In the genomic region with DNA sequence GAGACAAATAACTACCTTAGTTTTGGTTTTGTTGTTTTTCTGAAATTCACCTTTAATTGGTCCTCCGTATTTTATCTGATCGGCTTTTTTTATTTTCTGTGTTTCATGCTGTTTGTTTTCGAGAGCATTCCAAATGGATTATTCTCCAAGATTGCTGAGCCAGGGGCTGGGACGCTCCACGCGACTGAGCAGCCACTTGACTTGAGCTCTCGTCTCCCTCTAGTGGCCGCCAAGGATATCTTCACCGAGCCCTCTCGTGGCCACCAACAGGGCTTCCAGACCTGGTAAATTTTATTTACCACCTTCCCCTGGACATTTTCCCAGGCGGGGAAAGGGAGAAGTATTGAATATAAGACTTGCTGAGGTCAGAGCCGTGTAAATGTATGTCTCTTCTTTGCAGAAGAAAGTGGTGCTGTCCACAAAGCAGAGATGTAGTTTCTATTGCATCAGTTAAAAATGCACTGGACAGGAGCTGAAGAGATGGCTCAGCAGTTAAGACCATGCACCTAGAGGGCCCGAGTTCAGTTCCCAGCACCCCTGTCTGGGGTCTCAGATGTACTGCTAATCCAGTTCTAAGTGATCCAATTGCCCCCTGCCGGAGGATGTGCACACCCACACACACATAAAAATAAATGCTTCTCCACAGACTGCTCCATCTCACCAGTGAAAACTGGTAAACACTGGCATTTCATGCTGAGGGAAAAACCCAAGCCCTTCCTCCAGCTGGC, we compare ENCODE assay signal across 8 mouse cellular contexts.
DNase-seq lines count a peak whose midpoint lies in the region; ATAC-seq and TF ChIP-seq lines count a peak whose summit lies in the region.

No protein-coding gene starts in this region.

- no peak overlapping the region for H3K27ac ChIP-seq in bone marrow, adult 2 months (ENCODE audit: control insufficient read depth, insufficient read depth, low read depth, low read length, poor library complexity)
- no peak overlapping the region for H3K27ac ChIP-seq in embryonic facial prominence, embryonic 14.5 days (replicated peaks; ENCODE audit: low read depth, low read length)
- no peak overlapping the region for H3K27ac ChIP-seq in heart, embryonic 11.5 days (ENCODE audit: low read depth, low read length)
- no peak overlapping the region for H3K27ac ChIP-seq in kidney, embryonic 15.5 days
- H3K27ac ChIP-seq in stomach, postnatal 0 days (replicated peaks) = no peak overlapping the region

- H3K9ac ChIP-seq in embryonic facial prominence, embryonic 14.5 days (ENCODE audit: low read depth, low read length) = no peak overlapping the region
- no peak overlapping the region for H3K9ac ChIP-seq in heart, embryonic 11.5 days (ENCODE audit: low read depth, low read length)
- no peak overlapping the region for H3K9ac ChIP-seq in kidney, embryonic 15.5 days
- no peak overlapping the region for H3K9ac ChIP-seq in stomach, postnatal 0 days (ENCODE audit: low read length)

- no peaks in the 10 kb centered on the region for H3K27me3 ChIP-seq in embryonic facial prominence, embryonic 14.5 days (replicated peaks; ENCODE audit: control insufficient read depth, insufficient read depth, low read length)
- no peaks in the 10 kb centered on the region for H3K27me3 ChIP-seq in heart, embryonic 11.5 days (ENCODE audit: control insufficient read depth, insufficient read depth, low read length)
- H3K27me3 ChIP-seq in kidney, embryonic 15.5 days = peaks cover 5% of the 10 kb centered on the region; the same call in 1 of the 2 replicates
- no peaks in the 10 kb centered on the region for H3K27me3 ChIP-seq in stomach, postnatal 0 days (ENCODE audit: control insufficient read depth, insufficient read depth, low read length)

- no peaks in the 10 kb centered on the region for H3K9me3 ChIP-seq in embryonic facial prominence, embryonic 14.5 days (ENCODE audit: control insufficient read depth, low read length)
- no peaks in the 10 kb centered on the region for H3K9me3 ChIP-seq in heart, embryonic 11.5 days (replicated peaks; ENCODE audit: control insufficient read depth, low read length)
- H3K9me3 ChIP-seq in kidney, embryonic 15.5 days (replicated peaks) = no peaks in the 10 kb centered on the region
- H3K9me3 ChIP-seq in stomach, postnatal 0 days (ENCODE audit: control insufficient read depth, low read length) = no peaks in the 10 kb centered on the region

- H3K4me1 ChIP-seq in bone marrow, adult 2 months (ENCODE audit: control insufficient read depth, insufficient read depth, low read length) = no peaks in the 10 kb centered on the region; the same call in 1 of the 2 replicates
- no peaks in the 10 kb centered on the region for H3K4me1 ChIP-seq in embryonic facial prominence, embryonic 14.5 days (ENCODE audit: control insufficient read depth, insufficient read depth, low read length)
- no peaks in the 10 kb centered on the region for H3K4me1 ChIP-seq in heart, embryonic 11.5 days (ENCODE audit: control insufficient read depth, insufficient read depth, low read length)
- peaks cover 4% of the 10 kb centered on the region; the same call in 1 of the 2 replicates for H3K4me1 ChIP-seq in kidney, embryonic 15.5 days
- 0 out of 2 replicates have a peak, but pooled peaks cover 2% of the 10 kb centered on the region for H3K4me1 ChIP-seq in stomach, postnatal 0 days (replicated peaks; ENCODE audit: control insufficient read depth, insufficient read depth)

- peak; percentile 74 for TF ChIP-seq CTCF in bone marrow, adult 2 months (IDR thresholded peaks at IDR 0.05; ENCODE audit: control insufficient read depth, insufficient read depth, low read length)
- TF ChIP-seq CTCF in stomach, postnatal 0 days (IDR thresholded peaks at IDR 0.05; ENCODE audit: low read depth) = peak; percentile 93

- WGBS in bone marrow, adult 2 months = 10% methylated on average over 14 of the region's 14 CpGs
- 11% methylated on average over 14 of the region's 14 CpGs for WGBS in embryonic facial prominence, embryonic 14.5 days
- 10% methylated on average over 14 of the region's 14 CpGs for WGBS in heart, embryonic 11.5 days (ENCODE audit: insufficient replicate concordance)
- 13% methylated on average over 14 of the region's 14 CpGs for WGBS in kidney, embryonic 15.5 days
- WGBS in stomach, postnatal 0 days = 9% methylated on average over 14 of the region's 14 CpGs

- no peak for TF ChIP-seq POLR2A in bone marrow, adult 2 months (IDR thresholded peaks at IDR 0.05; ENCODE audit: borderline replicate concordance, control insufficient read depth, low read depth, low read length)

- H3K4me2 ChIP-seq in embryonic facial prominence, embryonic 14.5 days (ENCODE audit: low read depth, low read length) = peak overlapping the region; percentile 73
- peak overlapping the region; percentile 68 for H3K4me2 ChIP-seq in heart, embryonic 11.5 days
- peak overlapping the region; percentile 62 for H3K4me2 ChIP-seq in kidney, embryonic 15.5 days
- peak overlapping the region; percentile 50 for H3K4me2 ChIP-seq in stomach, postnatal 0 days (replicated peaks; ENCODE audit: low read depth)

- TF ChIP-seq EP300 in stomach, postnatal 0 days (optimal IDR thresholded peaks at IDR 0.05) = no peak

- ATAC-seq in CD4-positive, CD25-positive, alpha-beta regulatory T cell, adult 4 months = peak; percentile 96
- peak; percentile 91 for ATAC-seq in embryonic facial prominence, embryonic 14.5 days (ENCODE audit: low read depth)
- ATAC-seq in heart, embryonic 11.5 days (replicated peaks; ENCODE audit: insufficient number of reproducible peaks, low FRiP score, low TSS enrichment) = peak; percentile 59; the same call in 1 of the 2 replicates
- peak; percentile 89 for ATAC-seq in kidney, embryonic 15.5 days (replicated peaks; ENCODE audit: low FRiP score)
- 0 out of 2 replicates have a peak, but pooled peaks have one; percentile 70 for ATAC-seq in monocyte, adult 5-6 weeks (replicated peaks; ENCODE audit: insufficient number of reproducible peaks, low FRiP score, low TSS enrichment, poor library complexity, severe bottlenecking)
- ATAC-seq in stomach, postnatal 0 days (ENCODE audit: low FRiP score, low TSS enrichment) = peak; percentile 78; the same call in 1 of the 2 replicates

- no peaks in the 10 kb centered on the region for H3K36me3 ChIP-seq in embryonic facial prominence, embryonic 14.5 days (ENCODE audit: control insufficient read depth, insufficient read depth, low read length)
- no peaks in the 10 kb centered on the region for H3K36me3 ChIP-seq in heart, embryonic 11.5 days (ENCODE audit: control insufficient read depth, insufficient read depth, low read length)
- no peaks in the 10 kb centered on the region for H3K36me3 ChIP-seq in kidney, embryonic 15.5 days
- H3K36me3 ChIP-seq in stomach, postnatal 0 days (ENCODE audit: control insufficient read depth, insufficient read depth, low read length) = no peaks in the 10 kb centered on the region

- peak; percentile 90 for DNase-seq in embryonic facial prominence, embryonic 14.5 days (ENCODE audit: low spot score)
- DNase-seq in liver = peak; percentile 53
- DNase-seq in stomach, postnatal 0 days (ENCODE audit: low spot score) = peak; percentile 74

- H3K4me3 ChIP-seq in bone marrow, adult 2 months (replicated peaks; ENCODE audit: control insufficient read depth, low read depth, low read length) = no peak overlapping the region
- H3K4me3 ChIP-seq in embryonic facial prominence, embryonic 14.5 days (ENCODE audit: low read depth, low read length) = peak overlapping the region; percentile 36
- H3K4me3 ChIP-seq in heart, embryonic 11.5 days (ENCODE audit: low read depth, low read length) = peak overlapping the region; percentile 38
- peak overlapping the region; percentile 32 for H3K4me3 ChIP-seq in kidney, embryonic 15.5 days (replicated peaks)
- peak overlapping the region; percentile 19; the same call in 1 of the 2 replicates for H3K4me3 ChIP-seq in stomach, postnatal 0 days (ENCODE audit: low read depth, low read length)
